Mouse (Mus musculus): ENCODE measurements around the gene Prep. TPM values are rescaled to one million over a fixed set of nuclear protein-coding genes. Genes with fewer than 3 reads are reported as not detected.
"Not testable (repeated sequence)": the region's sequence is repeated elsewhere in the genome, so short reads cannot be mapped to it uniquely, and the experiment has no call there.

Gene Prep
- polyA plus RNA-seq, 1 experiment from 2014 or later = 29.2 TPM

DNA sequence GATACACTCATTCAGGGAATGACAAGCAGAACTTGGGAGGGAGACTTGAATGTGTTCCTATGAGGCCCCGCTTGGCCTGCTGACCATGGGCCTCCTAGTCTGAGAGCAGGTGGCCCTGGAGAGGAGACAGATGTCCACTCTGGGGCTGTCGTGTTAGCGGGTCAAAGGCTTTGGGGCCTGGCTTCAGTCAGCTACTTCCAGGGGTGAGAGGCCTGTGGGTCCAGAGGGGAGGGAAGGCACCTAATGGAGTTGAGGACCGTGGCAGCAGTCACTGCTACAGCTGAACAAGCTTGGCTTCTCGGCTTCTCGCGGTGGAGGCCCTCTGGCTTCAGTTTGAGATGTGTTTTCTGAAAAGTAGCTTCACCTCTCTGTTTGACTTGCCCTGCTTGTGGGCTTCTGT is 17.0 kb downstream of the Prep start:
- H3K4me3 ChIP-seq (ENCODE audit: low read depth, low read length); DNase-seq (ENCODE audit: low spot score, missing footprints); H3K36me3 ChIP-seq (ENCODE audit: control insufficient read depth, insufficient read depth, low read length); H3K9me3 ChIP-seq (ENCODE audit: control insufficient read depth, low read length); H3K4me1 ChIP-seq (ENCODE audit: control insufficient read depth, insufficient read depth, low read length); H3K27me3 ChIP-seq (ENCODE audit: control insufficient read depth, insufficient read depth, low read length); H3K4me2 ChIP-seq; H3K9ac ChIP-seq (ENCODE audit: low read length); H3K27ac ChIP-seq (ENCODE audit: low read depth, low read length): not testable (repeated sequence)
- 0 out of 2 replicates have a peak, but pooled peaks have one; percentile 6 for ATAC-seq (ENCODE audit: low FRiP score)
- WGBS = 33% methylated on average over 7 of the region's 7 CpGs

DNA sequence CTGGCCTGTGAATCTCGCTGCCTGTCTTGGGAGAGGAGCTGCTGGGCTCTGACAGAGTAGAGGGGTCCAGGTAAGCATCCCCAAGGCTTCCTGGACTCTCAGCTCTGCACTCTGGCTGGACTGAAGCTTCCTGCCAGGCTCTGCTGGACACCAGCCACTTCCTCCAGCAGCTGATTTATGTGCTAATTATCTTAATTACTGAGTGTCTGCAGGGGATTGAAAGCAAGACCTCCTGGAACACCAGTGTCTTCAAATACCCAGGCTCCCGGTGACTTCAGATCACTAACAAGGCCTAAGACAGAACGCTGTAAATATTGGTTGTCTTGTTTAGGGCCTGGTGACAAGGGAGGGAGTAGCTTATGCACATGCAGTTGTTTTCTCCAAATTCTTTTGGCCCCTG is 17.5 kb downstream of the Prep start:
- H3K36me3 ChIP-seq (ENCODE audit: control insufficient read depth, insufficient read depth, low read length) = no peaks in the 10 kb centered on the region
- H3K9ac ChIP-seq (ENCODE audit: low read length) = no peak overlapping the region
- DNase-seq (ENCODE audit: low spot score, missing footprints) = no peak
- 40% methylated on average over 3 of the region's 3 CpGs for WGBS
- peaks cover 2% of the 10 kb centered on the region; the same call in 1 of the 2 replicates for H3K4me1 ChIP-seq (ENCODE audit: control insufficient read depth, insufficient read depth, low read length)
- H3K9me3 ChIP-seq (ENCODE audit: control insufficient read depth, low read length) = no peaks in the 10 kb centered on the region
- 0 out of 2 replicates have a peak, but pooled peaks have one; percentile 14 for ATAC-seq (ENCODE audit: low FRiP score)
- no peak overlapping the region for H3K4me2 ChIP-seq
- no peaks in the 10 kb centered on the region for H3K27me3 ChIP-seq (ENCODE audit: control insufficient read depth, insufficient read depth, low read length)
- no peak overlapping the region for H3K4me3 ChIP-seq (ENCODE audit: low read depth, low read length)
- H3K27ac ChIP-seq (ENCODE audit: low read depth, low read length) = no peak overlapping the region

DNA sequence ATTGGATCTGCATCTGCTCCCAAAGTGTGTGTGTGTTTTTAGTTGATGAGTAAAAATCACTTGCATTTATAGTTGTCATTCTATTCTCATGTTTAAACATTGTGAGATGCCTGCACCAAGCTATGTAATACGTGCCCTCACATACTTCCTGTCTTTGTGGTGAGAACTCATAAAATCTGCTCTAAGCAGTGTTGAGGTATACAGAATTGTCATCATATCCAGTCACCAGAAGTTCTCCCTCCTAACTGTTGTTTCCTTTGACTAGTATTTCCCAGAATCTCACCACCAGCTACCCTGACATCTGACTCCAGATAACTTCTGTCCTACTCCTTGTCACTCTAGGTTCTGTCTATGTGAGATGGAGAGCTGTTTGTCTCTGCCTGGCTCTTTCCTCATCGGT is 18.3 kb downstream of the Prep start:
- no peaks in the 10 kb centered on the region for H3K36me3 ChIP-seq (ENCODE audit: control insufficient read depth, insufficient read depth, low read length)
- no peak overlapping the region for H3K4me2 ChIP-seq
- H3K9me3 ChIP-seq (ENCODE audit: control insufficient read depth, low read length) = no peaks in the 10 kb centered on the region
- ATAC-seq (ENCODE audit: low FRiP score) (no peak), DNase-seq (ENCODE audit: low spot score, missing footprints) (no peak)
- peaks cover 2% of the 10 kb centered on the region; the same call in 1 of the 2 replicates for H3K4me1 ChIP-seq (ENCODE audit: control insufficient read depth, insufficient read depth, low read length)
- 82% methylated on average over 2 of the region's 2 CpGs for WGBS
- H3K27ac ChIP-seq (ENCODE audit: low read depth, low read length) = no peak overlapping the region
- no peak overlapping the region for H3K9ac ChIP-seq (ENCODE audit: low read length)
- no peaks in the 10 kb centered on the region for H3K27me3 ChIP-seq (ENCODE audit: control insufficient read depth, insufficient read depth, low read length)
- H3K4me3 ChIP-seq (ENCODE audit: low read depth, low read length) = no peak overlapping the region

DNA sequence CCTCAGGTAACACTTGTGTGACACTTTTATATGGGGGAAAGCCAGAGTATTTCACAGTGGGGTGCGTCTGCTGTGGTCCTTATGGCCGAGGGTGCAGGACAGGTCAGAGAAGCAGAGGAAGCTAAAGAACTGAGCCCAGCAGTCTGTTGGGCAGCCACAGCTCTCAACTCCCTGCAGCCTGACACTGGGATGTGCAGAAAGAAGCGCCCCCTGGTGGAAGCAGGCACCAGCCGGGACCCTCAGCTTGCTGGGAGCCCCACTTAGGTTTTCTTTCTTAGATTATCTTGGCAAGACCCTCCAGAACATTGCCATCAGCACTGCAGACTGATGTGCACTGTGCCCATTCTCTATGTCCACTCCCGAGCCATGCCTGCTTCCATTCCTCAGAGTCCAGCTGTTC is 19.6 kb downstream of the Prep start:
- Histone ChIP-seq H3K36me3 (ENCODE audit: control insufficient read depth, insufficient read depth, low read length) (no peaks in the 10 kb centered on the region; the same call in 1 of the 2 replicates), H3K4me3 (ENCODE audit: low read depth, low read length) (no peak overlapping the region), H3K27ac (ENCODE audit: low read depth, low read length) (no peak overlapping the region), H3K9me3 (ENCODE audit: control insufficient read depth, low read length) (no peaks in the 10 kb centered on the region), H3K9ac (ENCODE audit: low read length) (no peak overlapping the region), H3K4me2 (no peak overlapping the region), H3K27me3 (ENCODE audit: control insufficient read depth, insufficient read depth, low read length) (no peaks in the 10 kb centered on the region), H3K4me1 (ENCODE audit: control insufficient read depth, insufficient read depth, low read length) (peaks cover 4% of the 10 kb centered on the region; the same call in 1 of the 2 replicates)
- DNase-seq (ENCODE audit: low spot score, missing footprints) (no peak), ATAC-seq (ENCODE audit: low FRiP score) (no peak)
- WGBS = 62% methylated on average over 5 of the region's 5 CpGs

DNA sequence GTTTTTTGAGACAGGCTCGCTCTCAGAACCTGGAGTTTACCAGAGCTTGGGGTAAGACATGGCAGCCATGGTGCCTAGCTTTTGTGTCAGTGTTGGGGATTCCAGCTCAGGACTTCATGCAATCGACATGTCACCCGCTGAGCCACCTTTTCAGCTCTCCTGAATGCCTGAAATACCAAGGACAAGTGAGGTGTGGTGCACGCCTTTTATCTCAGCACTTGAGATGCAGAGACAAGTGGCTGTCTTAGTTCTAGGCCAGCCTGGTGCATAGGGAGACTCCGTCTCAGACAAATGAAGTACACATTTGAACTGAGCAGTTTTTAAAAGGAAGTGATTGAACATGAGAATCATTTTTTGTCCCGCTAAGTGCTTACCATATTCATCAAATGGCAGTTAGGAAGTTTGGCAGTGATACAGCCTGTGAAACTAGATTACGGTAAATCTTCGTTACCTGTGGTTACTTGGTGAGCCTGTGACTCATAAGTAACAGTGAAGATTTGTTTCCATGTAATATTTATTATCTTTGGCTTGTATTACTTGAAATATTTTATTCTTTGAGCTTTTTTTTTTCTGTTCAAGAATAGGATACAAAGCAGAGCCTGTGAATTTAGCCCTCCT is 24.6 kb downstream of the Prep start:
- H3K4me2 ChIP-seq = no peak overlapping the region
- H3K36me3 ChIP-seq (ENCODE audit: control insufficient read depth, insufficient read depth, low read length) = peaks cover 7% of the 10 kb centered on the region
- H3K27ac ChIP-seq (ENCODE audit: low read depth, low read length) = no peak overlapping the region
- no peak overlapping the region for H3K9ac ChIP-seq (ENCODE audit: low read length)
- 0 out of 2 replicates have a peak, but pooled peaks cover 2% of the 10 kb centered on the region for H3K4me1 ChIP-seq (ENCODE audit: control insufficient read depth, insufficient read depth, low read length)
- H3K4me3 ChIP-seq (ENCODE audit: low read depth, low read length) = no peak overlapping the region
- H3K9me3 ChIP-seq (ENCODE audit: control insufficient read depth, low read length) = no peaks in the 10 kb centered on the region
- ATAC-seq (ENCODE audit: low FRiP score) = no peak
- WGBS = 62% methylated on average over 8 of the region's 8 CpGs
- no peaks in the 10 kb centered on the region for H3K27me3 ChIP-seq (ENCODE audit: control insufficient read depth, insufficient read depth, low read length)
- DNase-seq (ENCODE audit: low spot score, missing footprints) = no peak

DNA sequence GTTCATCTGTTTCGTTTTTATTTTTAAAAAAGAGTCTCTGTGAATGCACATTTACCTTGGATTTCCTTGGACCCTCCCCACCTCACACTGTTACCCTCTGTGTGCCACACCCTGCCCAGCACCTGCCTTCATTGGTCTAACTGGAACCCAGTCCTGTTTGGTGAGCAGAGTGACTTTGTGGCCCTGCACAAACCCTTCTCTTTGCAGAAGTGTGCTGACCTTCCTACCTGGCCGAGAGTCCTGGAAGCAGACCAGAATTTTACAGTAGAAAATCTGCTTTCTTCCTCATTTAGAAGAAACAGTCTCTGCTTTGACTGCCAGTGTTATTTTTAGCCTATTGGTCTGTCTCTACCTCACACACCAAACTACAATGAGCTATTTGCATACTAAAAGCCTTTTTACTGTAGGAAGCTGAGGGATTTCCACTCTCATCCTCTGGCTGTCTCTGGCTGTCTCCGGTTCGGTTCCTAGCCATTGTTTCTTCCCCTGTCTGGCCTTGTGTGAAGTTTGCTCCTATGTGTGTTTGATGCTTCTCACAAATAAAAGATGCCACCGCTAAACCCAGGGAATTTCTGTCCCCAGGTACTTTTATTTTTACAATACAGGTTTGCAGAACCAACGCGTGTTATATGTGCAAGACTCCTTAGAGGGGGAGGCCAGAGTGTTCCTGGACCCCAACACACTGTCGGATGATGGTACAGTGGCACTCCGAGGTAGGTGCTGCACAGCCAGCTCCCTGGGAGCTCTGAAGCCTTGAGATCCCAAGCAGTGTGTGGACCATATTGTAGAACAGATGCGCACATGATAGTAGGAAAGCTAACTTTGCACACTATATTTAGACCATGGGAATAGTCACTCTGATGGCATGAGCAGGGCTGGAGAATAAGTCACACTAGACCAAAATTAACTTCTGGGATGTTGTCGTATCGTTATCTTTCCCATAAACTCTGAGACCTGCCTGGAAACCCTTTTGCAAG is 25.4 kb downstream of the Prep start:
- Histone ChIP-seq H3K27ac (ENCODE audit: low read depth, low read length) (no peak overlapping the region), H3K4me3 (ENCODE audit: low read depth, low read length) (no peak overlapping the region), H3K9ac (ENCODE audit: low read length) (no peak overlapping the region), H3K4me2 (no peak overlapping the region), H3K9me3 (ENCODE audit: control insufficient read depth, low read length) (no peaks in the 10 kb centered on the region), H3K36me3 (ENCODE audit: control insufficient read depth, insufficient read depth, low read length) (peaks cover 8% of the 10 kb centered on the region), H3K27me3 (ENCODE audit: control insufficient read depth, insufficient read depth, low read length) (no peaks in the 10 kb centered on the region), H3K4me1 (ENCODE audit: control insufficient read depth, insufficient read depth, low read length) (0 out of 2 replicates have a peak, but pooled peaks cover 2% of the 10 kb centered on the region)
- no peak for ATAC-seq (ENCODE audit: low FRiP score)
- 80% methylated on average over 12 of the region's 12 CpGs for WGBS
- DNase-seq (ENCODE audit: low spot score, missing footprints) = no peak

DNA sequence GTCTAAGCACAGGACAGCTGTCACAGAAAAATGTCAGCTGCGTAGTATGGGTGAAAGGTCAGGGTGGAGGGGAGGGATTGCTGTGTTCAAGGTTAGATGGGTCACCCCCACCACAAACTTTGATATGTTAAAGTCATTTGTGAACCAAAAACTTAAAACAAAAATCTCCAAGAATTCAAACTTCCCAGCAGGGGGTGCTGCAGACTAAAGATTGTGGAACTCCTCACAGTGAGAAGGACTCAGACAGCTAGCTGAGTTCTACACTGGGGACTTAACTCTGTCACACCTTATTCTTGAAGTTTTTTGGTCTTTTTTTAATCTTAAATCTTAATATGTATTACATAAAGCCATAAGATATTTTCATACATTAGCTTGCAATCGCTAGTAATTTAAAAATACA is 31.7 kb downstream of the Prep start:
- no peak overlapping the region for H3K9ac ChIP-seq (ENCODE audit: low read length)
- peaks cover 6% of the 10 kb centered on the region; the same call in 1 of the 2 replicates for H3K36me3 ChIP-seq (ENCODE audit: control insufficient read depth, insufficient read depth, low read length)
- H3K27ac ChIP-seq (ENCODE audit: low read depth, low read length) = no peak overlapping the region
- H3K4me1 ChIP-seq (ENCODE audit: control insufficient read depth, insufficient read depth, low read length) = no peaks in the 10 kb centered on the region
- H3K9me3 ChIP-seq (ENCODE audit: control insufficient read depth, low read length) = no peaks in the 10 kb centered on the region
- no peak overlapping the region for H3K4me2 ChIP-seq
- no peaks in the 10 kb centered on the region for H3K27me3 ChIP-seq (ENCODE audit: control insufficient read depth, insufficient read depth, low read length)
- DNase-seq (ENCODE audit: low spot score, missing footprints) = no peak
- WGBS = 94% methylated on average over 2 of the region's 2 CpGs
- ATAC-seq (ENCODE audit: low FRiP score) = no peak
- no peak overlapping the region for H3K4me3 ChIP-seq (ENCODE audit: low read depth, low read length)

DNA sequence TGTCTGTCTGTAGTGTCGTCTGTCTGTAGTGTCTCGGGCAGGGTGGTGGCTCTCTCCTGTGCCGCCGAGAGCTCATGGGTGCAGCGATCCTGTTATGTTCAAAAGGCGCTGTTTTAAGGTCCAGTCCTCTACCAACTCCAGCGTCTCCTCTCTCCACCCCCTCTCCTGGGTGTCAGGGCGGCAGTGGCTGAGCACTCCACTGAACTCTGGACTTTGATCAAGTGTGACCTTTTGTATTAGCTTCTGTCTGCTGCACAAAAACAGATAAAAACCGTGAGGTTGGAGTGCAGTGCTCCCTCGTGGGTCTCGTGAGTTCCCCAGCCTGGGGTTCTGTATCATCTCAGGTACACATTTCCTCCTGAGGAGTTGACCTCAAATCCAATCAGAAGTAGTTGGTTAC is 33.5 kb downstream of the Prep start:
- no peak overlapping the region for H3K4me3 ChIP-seq (ENCODE audit: low read depth, low read length)
- H3K9me3 ChIP-seq (ENCODE audit: control insufficient read depth, low read length) = no peaks in the 10 kb centered on the region
- H3K4me2 ChIP-seq = no peak overlapping the region
- H3K9ac ChIP-seq (ENCODE audit: low read length) = no peak overlapping the region
- H3K27me3 ChIP-seq (ENCODE audit: control insufficient read depth, insufficient read depth, low read length) = no peaks in the 10 kb centered on the region
- WGBS = 79% methylated on average over 11 of the region's 11 CpGs
- ATAC-seq (ENCODE audit: low FRiP score) (no peak), DNase-seq (ENCODE audit: low spot score, missing footprints) (no peak)
- H3K27ac ChIP-seq (ENCODE audit: low read depth, low read length) = no peak overlapping the region
- peaks cover 5% of the 10 kb centered on the region; the same call in 1 of the 2 replicates for H3K36me3 ChIP-seq (ENCODE audit: control insufficient read depth, insufficient read depth, low read length)
- no peaks in the 10 kb centered on the region for H3K4me1 ChIP-seq (ENCODE audit: control insufficient read depth, insufficient read depth, low read length)

DNA sequence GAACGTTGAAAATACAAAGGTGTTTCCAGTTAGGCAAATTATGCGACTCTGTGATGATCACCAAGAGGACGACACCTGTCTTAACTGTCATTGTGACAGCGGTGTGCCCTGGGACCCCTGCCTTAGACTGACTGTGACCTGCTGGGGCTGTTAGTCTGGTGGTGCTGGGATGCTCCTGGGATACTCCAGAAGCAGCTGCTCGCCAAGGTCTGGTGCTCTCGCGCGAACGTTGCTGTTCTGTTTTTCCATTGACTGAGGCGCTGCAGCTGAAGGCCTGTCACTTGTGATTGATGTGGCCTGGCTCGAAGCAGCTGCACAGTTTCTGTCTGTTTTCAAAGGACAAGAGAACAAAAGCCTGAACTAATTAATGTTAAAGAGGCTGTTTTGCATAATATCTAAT is 36.2 kb downstream of the Prep start:
- Histone ChIP-seq H3K27ac (ENCODE audit: low read depth, low read length) (no peak overlapping the region), H3K9ac (ENCODE audit: low read length) (no peak overlapping the region), H3K9me3 (ENCODE audit: control insufficient read depth, low read length) (no peaks in the 10 kb centered on the region), H3K36me3 (ENCODE audit: control insufficient read depth, insufficient read depth, low read length) (0 out of 2 replicates have a peak, but pooled peaks cover 2% of the 10 kb centered on the region), H3K4me3 (ENCODE audit: low read depth, low read length) (no peak overlapping the region), H3K4me2 (no peak overlapping the region), H3K4me1 (ENCODE audit: control insufficient read depth, insufficient read depth, low read length) (no peaks in the 10 kb centered on the region), H3K27me3 (ENCODE audit: control insufficient read depth, insufficient read depth, low read length) (no peaks in the 10 kb centered on the region)
- ATAC-seq (ENCODE audit: low FRiP score) (peak; percentile 76), DNase-seq (ENCODE audit: low spot score, missing footprints) (no peak)
- 65% methylated on average over 11 of the region's 11 CpGs for WGBS
